Comparison of ENCODE assay signal across 24 mouse cellular contexts in genomic region chr1:90174338-90174737, GRCm38 (mm10). TPM values are rescaled to one million over a fixed set of nuclear protein-coding genes. Genes with fewer than 3 reads are reported as not detected.
"Had no signal": no experiment of that assay in that cellular context is flagged by ENCODE, and none has a peak within 500 bp of the region (broad histone marks: within the 10 kb centered on the region; RNA-seq: fewer than 3 reads in every experiment).

No protein-coding gene starts in this region.

- H3K4me2 ChIP-seq: limb, embryonic 13.5 days; liver, embryonic 12.5 days; liver, embryonic 15.5 days; lung, embryonic 15.5 days; midbrain, embryonic 13.5 days had no signal

- H3K36me3 ChIP-seq: limb, embryonic 10.5 days; limb, embryonic 13.5 days; liver, embryonic 12.5 days; liver, embryonic 15.5 days; lung, embryonic 15.5 days; midbrain, embryonic 13.5 days had no signal

- H3K27ac ChIP-seq: kidney, postnatal 0 days; layer of hippocampus, adult 2 months; limb, embryonic 10.5 days; limb, embryonic 13.5 days; liver, embryonic 12.5 days; liver, embryonic 15.5 days; lung, embryonic 15.5 days; midbrain, embryonic 13.5 days had no signal

- H3K9me3 ChIP-seq: limb, embryonic 10.5 days; limb, embryonic 13.5 days; liver, embryonic 12.5 days; liver, embryonic 15.5 days; lung, embryonic 15.5 days; midbrain, embryonic 13.5 days had no signal

- H3K27me3 ChIP-seq: liver, embryonic 15.5 days; lung, embryonic 15.5 days; midbrain, embryonic 13.5 days had no signal

- DNase-seq: kidney, adult 2 months; kidney, postnatal 25 days; layer of hippocampus, adult 9-11 months; liver; lung, adult 18-20 months; lung, postnatal 14 days; lung, postnatal 4 days; right cerebral cortex, postnatal 25 days; thymus, adult 2 months; thymus, postnatal 14 days; thymus, postnatal 4 days had no signal

- H3K4me1 ChIP-seq: liver, embryonic 12.5 days; liver, embryonic 15.5 days; lung, embryonic 15.5 days had no signal

- H3K4me3 ChIP-seq: layer of hippocampus, adult 2 months; limb, embryonic 10.5 days; limb, embryonic 13.5 days; liver, embryonic 12.5 days; liver, embryonic 15.5 days; lung, embryonic 15.5 days; midbrain, embryonic 13.5 days had no signal

- H3K9ac ChIP-seq: limb, embryonic 13.5 days; liver, embryonic 12.5 days; liver, embryonic 15.5 days; lung, embryonic 15.5 days; midbrain, embryonic 13.5 days had no signal

- ATAC-seq: liver, embryonic 12.5 days; midbrain, embryonic 13.5 days had no signal

RNA-seq across cellular contexts. Expression of gene Iqca, which starts 21.1 kb away (rescaled TPM):
- total RNA-seq: megakaryocyte progenitor cell, adult 5-6 weeks had no signal
- polyA plus RNA-seq: large intestine, adult 2 months; limb, embryonic 10.5 days; small intestine, adult 2 months; spleen, adult 2 months; stomach, embryonic 16.5 days; thymus, adult 2 months had no signal

RNA-seq across cellular contexts. Expression of gene Ackr3, which starts 29.4 kb away (rescaled TPM):
- total RNA-seq: megakaryocyte progenitor cell, adult 5-6 weeks had no signal
